Mouse (Mus musculus) thymus, postnatal 10 days (tissue): ENCODE data around the gene Crim1.

Experiments used
- DNase-seq, 2 experiments: peaks; one replicate each; pipeline ENCODE4 v3.0.0; 2021; ENCODE audit warnings: low spot score in 2 of 2

Gene Crim1

GRCm38 (mm10) chr17:78326381-78326780 is 126.3 kb downstream of the Crim1 start:
- DNase-seq, result no peak

GRCm38 (mm10) chr17:78327187-78327586 is 127.1 kb downstream of the Crim1 start:
- DNase-seq, result no peak

- DNase-seq, result no peak
These were observed 128.2 kb downstream of the Crim1 start for GRCm38 (mm10) chr17:78328287-78328686.

- DNase-seq, result no peak
These were observed 131.4 kb downstream of the Crim1 start for GRCm38 (mm10) chr17:78331438-78331837.

- DNase-seq, result no peak
These were observed 133.2 kb downstream of the Crim1 start for GRCm38 (mm10) chr17:78333275-78333674.

GRCm38 (mm10) chr17:78335250-78335649 is 135.2 kb downstream of the Crim1 start:
- DNase-seq, result no peak

GRCm38 (mm10) chr17:78343688-78344087 is 143.6 kb downstream of the Crim1 start:
- no peak for DNase-seq

GRCm38 (mm10) chr17:78347111-78347801 is 147.2 kb downstream of the Crim1 start:
- DNase-seq, result no peak

GRCm38 (mm10) chr17:78351676-78352499 is 151.8 kb downstream of the Crim1 start:
- DNase-seq, result peak; percentile 56 to 66

GRCm38 (mm10) chr17:78352500-78352855 is 152.4 kb downstream of the Crim1 start:
- DNase-seq, result peak; percentile 31 to 39

- no peak for DNase-seq
These were observed 154.4 kb downstream of the Crim1 start for GRCm38 (mm10) chr17:78354411-78354810.

- no peak for DNase-seq
These were observed 154.8 kb downstream of the Crim1 start for GRCm38 (mm10) chr17:78354871-78355270.

GRCm38 (mm10) chr17:78355611-78356010 is 155.6 kb downstream of the Crim1 start:
- no peak for DNase-seq

GRCm38 (mm10) chr17:78357753-78358152 is 157.7 kb downstream of the Crim1 start:
- no peak for DNase-seq

GRCm38 (mm10) chr17:78358251-78358726 is 158.2 kb downstream of the Crim1 start:
- DNase-seq, result no peak

GRCm38 (mm10) chr17:78361939-78362728 is 162.1 kb downstream of the Crim1 start:
- peak; percentile 65 to 69 for DNase-seq

- DNase-seq, result no peak
These were observed 164.7 kb downstream of the Crim1 start for GRCm38 (mm10) chr17:78364555-78365302.

GRCm38 (mm10) chr17:78366070-78366469 is 166.0 kb downstream of the Crim1 start:
- DNase-seq, result no peak

GRCm38 (mm10) chr17:78368481-78368880 is 168.4 kb downstream of the Crim1 start:
- no peak for DNase-seq

- peak in 1 of 2 experiments; percentile 35 for DNase-seq
These were observed 170.4 kb downstream of the Crim1 start for GRCm38 (mm10) chr17:78370445-78370844.

- DNase-seq, result no peak
These were observed 173.1 kb downstream of the Crim1 start for GRCm38 (mm10) chr17:78373174-78373573.
